Mouse (Mus musculus): ENCODE measurements around the gene Rad17. TPM values are rescaled to one million over a fixed set of nuclear protein-coding genes. Genes with fewer than 3 reads are reported as not detected.

Gene Rad17
- total and polyA plus RNA-seq, 2 experiments from 2014 or later: 13.5 to 14.0 TPM

- Histone ChIP-seq H3K27me3 (ENCODE audit: insufficient read depth, low read length) (no peaks in the 10 kb centered on the region), H3K4me2 (ENCODE audit: low read depth, low read length, poor library complexity, severe bottlenecking) (no peak overlapping the region), H3K4me1 (ENCODE audit: insufficient read depth, low read length) (no peaks in the 10 kb centered on the region), H3K9ac (replicated peaks; ENCODE audit: low read length, poor library complexity, severe bottlenecking) (no peak overlapping the region), H3K36me3 (ENCODE audit: insufficient read depth, low read length) (0 out of 2 replicates have a peak, but pooled peaks cover 8% of the 10 kb centered on the region), H3K4me3 (ENCODE audit: low read depth, low read length) (no peak overlapping the region), H3K9me3 (ENCODE audit: low read length) (no peaks in the 10 kb centered on the region), H3K27ac (ENCODE audit: low read depth, low read length) (no peak overlapping the region)
- ATAC-seq (ENCODE audit: low FRiP score) (no peak), DNase-seq (ENCODE audit: low spot score) (no peak)
- WGBS: 87% methylated on average over 8 of the region's 8 CpGs
- TF ChIP-seq CTCF (IDR thresholded peaks at IDR 0.05): peak; percentile 37; the same call in 1 of the 2 replicates
These were observed 43.1 kb downstream of the Rad17 start for GRCm38 (mm10) chr13:100607756-100608155.

- no peaks in the 10 kb centered on the region for H3K9me3 ChIP-seq (ENCODE audit: low read length)
- 55% methylated on average over 1 of the region's 1 CpGs for WGBS
These were observed 45.0 kb downstream of the Rad17 start for GRCm38 (mm10) chr13:100605845-100606244.

GRCm38 (mm10) chr13:100603738-100604095, 47.1 kb downstream of the Rad17 start:
- H3K9ac ChIP-seq (replicated peaks; ENCODE audit: low read length, poor library complexity, severe bottlenecking): no peak overlapping the region
- H3K4me1 ChIP-seq (ENCODE audit: insufficient read depth, low read length): no peaks in the 10 kb centered on the region
- WGBS: 93% methylated on average over 11 of the region's 11 CpGs
- DNase-seq (ENCODE audit: low spot score) (no peak), ATAC-seq (ENCODE audit: low FRiP score) (no peak)
- H3K27ac ChIP-seq (ENCODE audit: low read depth, low read length): no peak overlapping the region
- H3K27me3 ChIP-seq (ENCODE audit: insufficient read depth, low read length): no peaks in the 10 kb centered on the region
- no peak for TF ChIP-seq CTCF (IDR thresholded peaks at IDR 0.05)
- no peak overlapping the region for H3K4me3 ChIP-seq (ENCODE audit: low read depth, low read length)
- H3K36me3 ChIP-seq (ENCODE audit: insufficient read depth, low read length): no peaks in the 10 kb centered on the region
- no peak overlapping the region for H3K4me2 ChIP-seq (ENCODE audit: low read depth, low read length, poor library complexity, severe bottlenecking)
- no peaks in the 10 kb centered on the region for H3K9me3 ChIP-seq (ENCODE audit: low read length)

More at GRCm38 (mm10) chr13:100605845-100606244, 45.0 kb downstream of the Rad17 start:
- Histone ChIP-seq H3K4me2 (ENCODE audit: low read depth, low read length, poor library complexity, severe bottlenecking) (no peak overlapping the region), H3K36me3 (ENCODE audit: insufficient read depth, low read length) (no peaks in the 10 kb centered on the region), H3K27me3 (ENCODE audit: insufficient read depth, low read length) (no peaks in the 10 kb centered on the region), H3K4me3 (ENCODE audit: low read depth, low read length) (no peak overlapping the region), H3K27ac (ENCODE audit: low read depth, low read length) (no peak overlapping the region), H3K4me1 (ENCODE audit: insufficient read depth, low read length) (no peaks in the 10 kb centered on the region), H3K9ac (replicated peaks; ENCODE audit: low read length, poor library complexity, severe bottlenecking) (no peak overlapping the region)
- ATAC-seq (ENCODE audit: low FRiP score): no peak
- no peak for TF ChIP-seq CTCF (IDR thresholded peaks at IDR 0.05)
- DNase-seq (ENCODE audit: low spot score): no peak

GRCm38 (mm10) chr13:100603031-100603737, 47.7 kb downstream of the Rad17 start:
- H3K4me3 ChIP-seq (ENCODE audit: low read depth, low read length): no peak overlapping the region
- H3K27me3 ChIP-seq (ENCODE audit: insufficient read depth, low read length): no peaks in the 10 kb centered on the region
- H3K4me1 ChIP-seq (ENCODE audit: insufficient read depth, low read length): no peaks in the 10 kb centered on the region
- WGBS: 84% methylated on average over 10 of the region's 10 CpGs
- no peak overlapping the region for H3K27ac ChIP-seq (ENCODE audit: low read depth, low read length)
- DNase-seq (ENCODE audit: low spot score): no peak
- TF ChIP-seq CTCF (IDR thresholded peaks at IDR 0.05): no peak
- no peak overlapping the region for H3K4me2 ChIP-seq (ENCODE audit: low read depth, low read length, poor library complexity, severe bottlenecking)
- no peak for ATAC-seq (ENCODE audit: low FRiP score)
- no peaks in the 10 kb centered on the region for H3K9me3 ChIP-seq (ENCODE audit: low read length)
- no peaks in the 10 kb centered on the region for H3K36me3 ChIP-seq (ENCODE audit: insufficient read depth, low read length)
- no peak overlapping the region for H3K9ac ChIP-seq (replicated peaks; ENCODE audit: low read length, poor library complexity, severe bottlenecking)

- H3K9ac ChIP-seq (replicated peaks; ENCODE audit: low read length, poor library complexity, severe bottlenecking): no peak overlapping the region
- DNase-seq (ENCODE audit: low spot score): no peak
- ATAC-seq (ENCODE audit: low FRiP score): no peak
- H3K27me3 ChIP-seq (ENCODE audit: insufficient read depth, low read length): no peaks in the 10 kb centered on the region
- H3K4me1 ChIP-seq (ENCODE audit: insufficient read depth, low read length): no peaks in the 10 kb centered on the region
- H3K36me3 ChIP-seq (ENCODE audit: insufficient read depth, low read length): no peaks in the 10 kb centered on the region
- H3K9me3 ChIP-seq (ENCODE audit: low read length): no peaks in the 10 kb centered on the region
- WGBS: 56% methylated on average over 5 of the region's 5 CpGs
- no peak overlapping the region for H3K4me3 ChIP-seq (ENCODE audit: low read depth, low read length)
- no peak overlapping the region for H3K27ac ChIP-seq (ENCODE audit: low read depth, low read length)
- no peak for TF ChIP-seq CTCF (IDR thresholded peaks at IDR 0.05)
- no peak overlapping the region for H3K4me2 ChIP-seq (ENCODE audit: low read depth, low read length, poor library complexity, severe bottlenecking)
These were observed 48.5 kb downstream of the Rad17 start for GRCm38 (mm10) chr13:100602239-100602902.

- DNase-seq (ENCODE audit: low spot score): no peak
- no peak overlapping the region for H3K9ac ChIP-seq (replicated peaks; ENCODE audit: low read length, poor library complexity, severe bottlenecking)
- no peaks in the 10 kb centered on the region for H3K4me1 ChIP-seq (ENCODE audit: insufficient read depth, low read length)
- TF ChIP-seq CTCF (IDR thresholded peaks at IDR 0.05): no peak
- H3K4me2 ChIP-seq (ENCODE audit: low read depth, low read length, poor library complexity, severe bottlenecking): no peak overlapping the region
- H3K4me3 ChIP-seq (ENCODE audit: low read depth, low read length): no peak overlapping the region
- no peaks in the 10 kb centered on the region for H3K27me3 ChIP-seq (ENCODE audit: insufficient read depth, low read length)
- H3K36me3 ChIP-seq (ENCODE audit: insufficient read depth, low read length): no peaks in the 10 kb centered on the region
- H3K9me3 ChIP-seq (ENCODE audit: low read length): no peaks in the 10 kb centered on the region
- WGBS: 75% methylated on average over 8 of the region's 8 CpGs
- H3K27ac ChIP-seq (ENCODE audit: low read depth, low read length): no peak overlapping the region
- no peak for ATAC-seq (ENCODE audit: low FRiP score)
These were observed 49.8 kb downstream of the Rad17 start for GRCm38 (mm10) chr13:100601034-100601433.
